Mouse (Mus musculus) liver, embryonic 13.5 days (tissue): ENCODE results near the gene Khdrbs1. TPM values are rescaled to one million over a fixed set of nuclear protein-coding genes. Genes with fewer than 3 reads are reported as not detected.
A peak's percentile ranks its signal among the peaks of the same experiment; 100 is the strongest.

Experiments used
- ATAC-seq: fragments of 200-750 bp; cut with Nextera tagmentation; 2 replicates; pipeline ENCODE4 v1.8.0; 2017; ENCODE audit warnings: low read depth, mild to moderate bottlenecking, moderate number of reproducible peaks, moderate library complexity
- DNase-seq: peaks from one replicate; pipeline ENCODE4 v3.0.0; 2022
- H3K27ac ChIP-seq: fragments of 300-500 bp; sonication (generic); 2 replicates; pipeline ENCODE4 v1.5.1; 2015; ENCODE audit warnings: moderate library complexity, mild to moderate bottlenecking, inconsistent platforms
- H3K27me3 ChIP-seq: fragments of 300-500 bp; sonication (generic); 2 replicates; pipeline ENCODE4 v1.6.1; 2015; ENCODE audit warnings: mild to moderate bottlenecking, inconsistent platforms
- H3K36me3 ChIP-seq: fragments of 300-500 bp; sonication (generic); 2 replicates; pipeline ENCODE4 v1.6.1; 2015; ENCODE audit warnings: mild to moderate bottlenecking, inconsistent platforms
- H3K4me1 ChIP-seq: fragments of 300-500 bp; sonication (generic); replicated peaks from 2 replicates; pipeline ENCODE4 v1.6.1; 2015; ENCODE audit warnings: inconsistent platforms
- H3K4me2 ChIP-seq: fragments of 300-500 bp; sonication (generic); 2 replicates; pipeline ENCODE4 v1.6.1; 2015; ENCODE audit warnings: inconsistent platforms, mild to moderate bottlenecking, moderate library complexity
- H3K4me3 ChIP-seq: fragments of 300-500 bp; sonication (generic); replicated peaks from 2 replicates; pipeline ENCODE4 v1.5.1; 2015; ENCODE audit warnings: mild to moderate bottlenecking, inconsistent platforms
- H3K9ac ChIP-seq: fragments of 300-500 bp; sonication (generic); 2 replicates; pipeline ENCODE4 v1.6.1; 2015; ENCODE audit warnings: mild to moderate bottlenecking, inconsistent platforms
- H3K9me3 ChIP-seq: fragments of 300-500 bp; sonication (generic); replicated peaks from 2 replicates; pipeline ENCODE4 v1.6.1; 2016; ENCODE audit warnings: inconsistent platforms
- WGBS: fragments of 180-500 bp; shearing (Covaris S2); methylation state at CpG from one replicate; pipeline ENCODE4 v1.1.7; 2015; ENCODE audit not compliant: insufficient replicate concordance; 5-methylcytosine and 5-hydroxymethylcytosine counted together
- microRNA-seq: library from miRNA; unstranded; fragments of <30 nt; microRNA quantifications from one replicate; pipeline ENCODE4, GENCODE M21; 2016
- polyA plus RNA-seq: library from polyadenylated mRNA; unstranded; fragments of >200 nt; fragmentation: Nextera tagmentation; extraction: Ambion mirVana; gene quantifications from 2 replicates; pipeline ENCODE4 v1.2.1, GENCODE M21; 2015

Khdrbs1 gene
- polyA plus RNA-seq, 1 experiment from 2014 or later: 37.6 TPM

DNA sequence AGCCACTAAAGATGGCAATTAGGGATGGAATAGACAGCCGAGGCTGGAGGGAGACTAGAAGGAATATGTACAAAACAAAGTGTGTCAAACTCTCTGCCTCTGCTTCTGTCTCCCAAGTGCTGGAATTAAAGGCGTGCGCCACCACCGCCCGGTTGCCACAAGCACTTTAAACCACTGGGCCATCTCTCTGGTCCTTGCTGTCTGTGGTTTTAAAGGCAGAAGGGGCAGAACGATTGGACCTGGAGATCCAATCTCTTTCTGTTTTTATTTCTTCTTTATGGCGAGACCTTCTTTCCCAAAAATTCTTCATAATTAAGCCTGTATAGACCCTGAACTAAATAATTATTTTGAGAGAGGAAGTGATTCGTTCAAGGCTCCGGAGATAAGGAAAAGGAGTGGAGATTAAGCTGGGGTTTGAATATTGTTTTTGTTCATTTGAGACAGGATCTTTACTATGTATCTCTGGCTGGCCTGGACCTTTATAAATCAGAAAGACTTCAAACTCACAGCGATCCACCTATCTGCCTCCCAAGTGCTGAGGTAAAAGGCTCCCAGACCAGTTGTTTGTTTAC, 69.1 kb downstream of the Khdrbs1 start:
- H3K9ac ChIP-seq: peak overlapping the region; percentile 96
- peak overlapping the region; percentile 90; the same call in 1 of the 2 replicates for H3K27ac ChIP-seq
- peak overlapping the region; percentile 87 for H3K4me3 ChIP-seq
- H3K27me3 ChIP-seq: no peaks in the 10 kb centered on the region
- WGBS: 2% methylated on average over 10 of the region's 10 CpGs
- DNase-seq: no peak
- peaks cover 22% of the 10 kb centered on the region for H3K36me3 ChIP-seq
- H3K4me2 ChIP-seq: peak overlapping the region; percentile 84
- no peaks in the 10 kb centered on the region for H3K9me3 ChIP-seq
- peaks cover 37% of the 10 kb centered on the region for H3K4me1 ChIP-seq
- ATAC-seq: peak; percentile 43

- WGBS: under 1% methylated on average over 65 of the region's 65 CpGs
- peak; percentile 80 for ATAC-seq
- Histone ChIP-seq H3K9ac (peak within 1 kb of the TSS; percentile 96), H3K4me2 (peak within 1 kb of the TSS; percentile 84), H3K9me3 (no peaks in the 10 kb centered on the region), H3K4me1 (peaks cover 37% of the 10 kb centered on the region), H3K27ac (peak within 1 kb of the TSS; percentile 90), H3K27me3 (no peaks in the 10 kb centered on the region), H3K36me3 (peaks cover 23% of the 10 kb centered on the region), H3K4me3 (peak within 1 kb of the TSS; percentile 87)
- peak; percentile 77 for DNase-seq
These were observed 69.8 kb downstream of the Khdrbs1 start, which contains the start of gene Kpna6 for GRCm38 (mm10) chr4:129672083-129672877. Gene Kpna6 (minus strand): TSS chr4:129672767.

DNA sequence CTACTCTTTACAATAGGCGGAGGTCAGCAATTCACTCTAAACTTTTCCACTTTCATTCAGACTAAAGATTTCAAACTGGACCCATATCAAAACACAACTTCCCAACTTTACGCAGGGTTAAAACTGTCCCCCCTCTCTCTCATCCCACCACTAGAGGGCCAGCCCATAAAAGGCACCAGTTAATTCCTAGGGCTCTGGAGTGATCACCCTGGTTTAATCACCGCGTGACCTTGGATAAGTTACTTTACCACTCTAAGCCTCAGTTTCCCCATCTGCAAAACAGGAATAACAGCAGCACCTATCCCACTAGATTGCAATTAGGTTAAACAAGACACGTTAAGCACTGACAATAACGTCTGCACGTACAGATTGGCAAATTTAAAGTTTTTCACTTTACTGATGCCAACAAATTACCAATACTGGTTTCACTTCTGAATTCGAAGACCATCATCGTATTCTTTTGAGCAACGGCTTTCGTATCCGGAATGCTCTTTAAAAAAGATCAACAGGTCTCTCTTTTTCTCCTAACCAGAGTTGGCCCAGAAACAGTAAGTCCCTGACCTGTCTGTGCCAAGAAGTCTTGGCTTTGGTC, 70.5 kb downstream of the Khdrbs1 start:
- Histone ChIP-seq H3K9ac (peak overlapping the region; percentile 96), H3K27ac (peak overlapping the region; percentile 90), H3K4me3 (peak overlapping the region; percentile 87), H3K4me1 (peaks cover 37% of the 10 kb centered on the region), H3K36me3 (peaks cover 25% of the 10 kb centered on the region), H3K4me2 (peak overlapping the region; percentile 84), H3K9me3 (no peaks in the 10 kb centered on the region), H3K27me3 (no peaks in the 10 kb centered on the region)
- peak; percentile 55 for DNase-seq
- ATAC-seq: peak; percentile 74
- 4% methylated on average over 12 of the region's 12 CpGs for WGBS

DNA sequence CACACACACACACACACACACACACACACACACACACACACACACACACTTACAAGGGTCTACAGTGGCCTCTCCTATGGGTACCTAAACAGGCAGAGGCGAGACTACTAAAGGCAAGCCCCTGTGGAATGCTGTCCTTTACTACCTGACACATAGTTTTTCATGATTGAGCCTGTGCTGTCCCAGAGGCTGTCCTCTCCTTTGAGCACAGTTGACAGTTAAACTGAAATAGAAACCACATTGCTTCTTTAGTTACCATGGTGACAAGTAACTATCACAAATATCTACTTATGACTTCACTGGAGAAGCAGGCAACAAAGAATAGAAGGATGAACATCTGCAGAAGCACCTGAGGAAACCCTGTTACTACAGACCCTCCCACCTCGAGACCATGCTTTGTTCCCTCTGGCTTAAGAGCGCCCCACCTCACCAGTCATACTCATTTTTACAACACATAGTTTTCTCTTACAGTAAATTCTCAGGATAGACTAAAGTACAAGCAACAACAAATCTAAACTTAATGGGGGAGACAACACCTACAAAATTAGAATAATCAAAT, 79.8 kb downstream of the Khdrbs1 start:
- Histone ChIP-seq H3K9ac (no peak overlapping the region), H3K9me3 (no peaks in the 10 kb centered on the region), H3K4me3 (no peak overlapping the region), H3K4me1 (no peaks in the 10 kb centered on the region), H3K27ac (no peak overlapping the region), H3K4me2 (no peak overlapping the region), H3K27me3 (no peaks in the 10 kb centered on the region), H3K36me3 (peaks cover 48% of the 10 kb centered on the region)
- WGBS: 73% methylated on average over 3 of the region's 3 CpGs
- ATAC-seq: no peak
- DNase-seq: no peak

DNA sequence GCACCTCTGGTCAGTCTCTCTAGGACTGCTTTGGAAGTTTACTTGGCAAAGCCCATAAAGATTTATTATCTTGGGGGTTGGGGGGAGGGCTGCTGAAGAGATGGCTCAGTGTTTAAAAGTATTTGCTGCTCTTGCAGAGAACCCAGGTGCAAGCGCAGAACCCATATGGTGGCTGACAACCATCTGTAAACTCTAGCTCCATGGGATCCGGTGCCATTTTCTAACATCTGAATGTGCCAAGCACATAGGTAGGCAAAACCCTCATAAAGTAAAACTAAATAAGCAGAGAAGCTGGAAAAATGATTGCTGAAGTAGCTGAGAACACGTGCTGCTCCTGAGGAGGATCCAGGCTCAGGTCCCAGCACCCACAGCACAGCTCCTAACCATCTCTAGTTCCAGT, 80.5 kb downstream of the Khdrbs1 start:
- Histone ChIP-seq H3K4me1 (no peaks in the 10 kb centered on the region), H3K27me3 (no peaks in the 10 kb centered on the region), H3K9me3 (no peaks in the 10 kb centered on the region), H3K4me2 (no peak overlapping the region), H3K9ac (no peak overlapping the region), H3K4me3 (no peak overlapping the region), H3K27ac (no peak overlapping the region), H3K36me3 (peaks cover 51% of the 10 kb centered on the region)
- 89% methylated on average over 3 of the region's 3 CpGs for WGBS
- no peak for DNase-seq
- no peak for ATAC-seq

DNA sequence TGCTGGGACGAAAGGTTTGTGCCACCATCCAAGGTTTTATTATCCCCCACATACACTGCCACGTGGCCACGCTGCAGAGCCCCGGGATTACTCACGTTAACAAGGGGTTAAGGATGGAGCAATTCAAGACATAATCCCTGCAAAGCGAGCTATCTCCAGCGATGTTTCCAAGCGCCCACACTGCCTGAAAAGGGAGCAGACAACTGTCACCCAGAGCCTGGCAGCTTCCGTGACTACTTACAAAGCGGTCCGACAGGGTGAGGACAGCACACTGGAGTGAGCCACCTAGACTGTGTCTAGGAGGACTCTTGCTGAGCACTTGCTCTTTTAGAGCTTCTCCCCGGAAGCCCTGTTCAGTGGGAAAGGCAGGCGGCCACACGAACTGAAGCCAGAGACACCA, 87.3 kb downstream of the Khdrbs1 start:
- ATAC-seq (no peak), DNase-seq (no peak)
- 86% methylated on average over 14 of the region's 14 CpGs for WGBS
- H3K4me2 ChIP-seq: no peak overlapping the region
- H3K9ac ChIP-seq: no peak overlapping the region
- no peaks in the 10 kb centered on the region for H3K9me3 ChIP-seq
- peaks cover 91% of the 10 kb centered on the region for H3K36me3 ChIP-seq
- no peak overlapping the region for H3K27ac ChIP-seq
- H3K4me3 ChIP-seq: no peak overlapping the region
- H3K27me3 ChIP-seq: no peaks in the 10 kb centered on the region
- H3K4me1 ChIP-seq: no peaks in the 10 kb centered on the region

Small RNAs within 50 kb of the gene (microRNA-seq; reads per million reads assigned to microRNA genes)
- gene Gm28017 (not detected), gene Mir7016 (not detected)

Other genes starting within 250 kb of the Khdrbs1 start
- gene Marcksl1, start 228.7 kb downstream of the Khdrbs1 start, polyA plus RNA-seq: 82.7 and 85.9 TPM in 2 replicates
- 121 and 128 TPM in 2 replicates for gene Hdac1, start 199.6 kb downstream of the Khdrbs1 start, polyA plus RNA-seq
- 3.5 and 3.8 TPM in 2 replicates for gene Lck, start 168.7 kb downstream of the Khdrbs1 start, polyA plus RNA-seq
- 6.6 and 6.9 TPM in 2 replicates for gene Fam167b, start 163.8 kb downstream of the Khdrbs1 start, polyA plus RNA-seq
- 211 and 222 TPM in 2 replicates for gene Eif3i, start 141.7 kb downstream of the Khdrbs1 start, polyA plus RNA-seq
- 142 and 153 TPM in 2 replicates for gene Tmem234, start 141.6 kb downstream of the Khdrbs1 start, polyA plus RNA-seq
- gene Dcdc2b, start 128.0 kb downstream of the Khdrbs1 start, polyA plus RNA-seq: 0.31 and 0.51 TPM in 2 replicates
- gene Iqcc, start 123.2 kb downstream of the Khdrbs1 start, polyA plus RNA-seq: 11.0 TPM in 2 replicates
- 13.9 and 14.8 TPM in 2 replicates for gene Ccdc28b, start 118.4 kb downstream of the Khdrbs1 start, polyA plus RNA-seq
- 30.7 and 35.1 TPM in 2 replicates for gene Txlna, start 101.2 kb downstream of the Khdrbs1 start, polyA plus RNA-seq
- gene Kpna6, start 69.5 kb downstream of the Khdrbs1 start, polyA plus RNA-seq: 7.2 and 9.0 TPM in 2 replicates
- 4.0 and 4.4 TPM in 2 replicates for gene Tmem39b, start 45.5 kb downstream of the Khdrbs1 start, polyA plus RNA-seq
- 236 and 269 TPM in 2 replicates for gene Ptp4a2, start 68.9 kb upstream of the Khdrbs1 start, polyA plus RNA-seq
- not detected in 2 replicates for gene Spocd1, start 186.9 kb upstream of the Khdrbs1 start, polyA plus RNA-seq
- gene Adgrb2, start 242.6 kb upstream of the Khdrbs1 start, polyA plus RNA-seq: 0.03 and 0.27 TPM in 2 replicates